ENCODE assay signal across 10 mouse cellular contexts in genomic region chr13:56634139-56634615, GRCm38 (mm10). TPM values are rescaled to one million over a fixed set of nuclear protein-coding genes. Genes with fewer than 3 reads are reported as not detected.
A peak's percentile ranks its signal among the peaks of the same experiment; 100 is the strongest.
DNase-seq lines count a peak whose midpoint lies in the region; ATAC-seq and TF ChIP-seq lines count a peak whose summit lies in the region.
"Had no signal": no experiment of that assay in that cellular context is flagged by ENCODE, and none has a peak within 500 bp of the region (broad histone marks: within the 10 kb centered on the region; RNA-seq: fewer than 3 reads in every experiment).

No protein-coding gene starts in this region.

- peaks cover 46% of the 10 kb centered on the region for H3K4me1 ChIP-seq in heart, embryonic 13.5 days
- H3K4me1 ChIP-seq in bone marrow macrophage, adult 2 months (ENCODE audit: control insufficient read depth, insufficient read depth, low read length): peaks cover 33% of the 10 kb centered on the region
- peaks cover 17% of the 10 kb centered on the region for H3K4me1 ChIP-seq in embryonic facial prominence, embryonic 15.5 days
- peaks cover 22% of the 10 kb centered on the region for H3K4me1 ChIP-seq in limb, embryonic 15.5 days
- H3K4me1 ChIP-seq in midbrain, embryonic 14.5 days (ENCODE audit: control insufficient read depth, insufficient read depth, low read length): no peaks in the 10 kb centered on the region

- no peak for ATAC-seq in heart, embryonic 13.5 days (ENCODE audit: extremely low read depth, insufficient number of reproducible peaks, low FRiP score, low TSS enrichment)
- ATAC-seq in embryonic facial prominence, embryonic 15.5 days (ENCODE audit: insufficient number of reproducible peaks, low FRiP score, low TSS enrichment, low read depth): peak; percentile 60
- ATAC-seq in limb, embryonic 15.5 days (ENCODE audit: insufficient number of reproducible peaks, low FRiP score, low TSS enrichment, low read depth): no peak
- ATAC-seq in midbrain, embryonic 14.5 days (ENCODE audit: low FRiP score, low TSS enrichment): no peak

- H3K4me2 ChIP-seq in heart, embryonic 13.5 days: no peak overlapping the region
- H3K4me2 ChIP-seq in embryonic facial prominence, embryonic 15.5 days (replicated peaks): no peak overlapping the region
- no peak overlapping the region for H3K4me2 ChIP-seq in limb, embryonic 15.5 days
- H3K4me2 ChIP-seq in midbrain, embryonic 14.5 days (ENCODE audit: low read length): no peak overlapping the region
- H3K4me2 ChIP-seq: neural tube, embryonic 12.5 days had no signal

- TF ChIP-seq CTCF in bone marrow macrophage, adult 2 months (IDR thresholded peaks at IDR 0.05; ENCODE audit: low read depth, low read length): no peak

- peaks cover 54% of the 10 kb centered on the region for H3K36me3 ChIP-seq in heart, embryonic 13.5 days
- peaks cover 12% of the 10 kb centered on the region for H3K36me3 ChIP-seq in embryonic facial prominence, embryonic 15.5 days
- peaks cover 40% of the 10 kb centered on the region for H3K36me3 ChIP-seq in limb, embryonic 15.5 days
- no peaks in the 10 kb centered on the region for H3K36me3 ChIP-seq in midbrain, embryonic 14.5 days (ENCODE audit: control insufficient read depth, insufficient read depth, low read length)
- H3K36me3 ChIP-seq: neural tube, embryonic 12.5 days had no signal

- H3K4me3 ChIP-seq in heart, embryonic 13.5 days: no peak overlapping the region
- H3K4me3 ChIP-seq in bone marrow macrophage, adult 2 months (ENCODE audit: insufficient read depth, low read length): no peak overlapping the region
- no peak overlapping the region for H3K4me3 ChIP-seq in embryonic facial prominence, embryonic 15.5 days (replicated peaks)
- H3K4me3 ChIP-seq in limb, embryonic 15.5 days: no peak overlapping the region
- H3K4me3 ChIP-seq in midbrain, embryonic 14.5 days (replicated peaks; ENCODE audit: low read depth, low read length): no peak overlapping the region
- H3K4me3 ChIP-seq: neural tube, embryonic 12.5 days had no signal

- DNase-seq in heart, postnatal 36 days: no peak
- no peak for DNase-seq in cerebellum, postnatal 25 days
- no peak for DNase-seq in urinary bladder, adult 2 months (ENCODE audit: low spot score)
- DNase-seq in midbrain, embryonic 14.5 days: no peak
- DNase-seq: cerebellum, adult 9-10 months had no signal

- H3K27me3 ChIP-seq in heart, embryonic 13.5 days (replicated peaks): no peaks in the 10 kb centered on the region
- no peaks in the 10 kb centered on the region for H3K27me3 ChIP-seq in embryonic facial prominence, embryonic 15.5 days
- no peaks in the 10 kb centered on the region for H3K27me3 ChIP-seq in limb, embryonic 15.5 days
- no peaks in the 10 kb centered on the region for H3K27me3 ChIP-seq in midbrain, embryonic 14.5 days (ENCODE audit: control insufficient read depth, insufficient read depth, low read length)
- H3K27me3 ChIP-seq: neural tube, embryonic 12.5 days had no signal

- intact Hi-C loops in heart, postnatal 36 days (cut with DNase I): loop anchor here (2.0 kb wide), 1 partner anchor 21 kb away; no protein-coding TSS in a partner anchor

- H3K9ac ChIP-seq in heart, embryonic 13.5 days: peak overlapping the region; percentile 26; the same call in 1 of the 2 replicates
- no peak overlapping the region for H3K9ac ChIP-seq in embryonic facial prominence, embryonic 15.5 days
- no peak overlapping the region for H3K9ac ChIP-seq in limb, embryonic 15.5 days
- no peak overlapping the region for H3K9ac ChIP-seq in midbrain, embryonic 14.5 days (replicated peaks; ENCODE audit: low read length)
- H3K9ac ChIP-seq: neural tube, embryonic 12.5 days had no signal

- no peaks in the 10 kb centered on the region for H3K9me3 ChIP-seq in heart, embryonic 13.5 days
- no peaks in the 10 kb centered on the region for H3K9me3 ChIP-seq in embryonic facial prominence, embryonic 15.5 days (replicated peaks)
- no peaks in the 10 kb centered on the region for H3K9me3 ChIP-seq in limb, embryonic 15.5 days
- H3K9me3 ChIP-seq in midbrain, embryonic 14.5 days (ENCODE audit: control insufficient read depth, low read length): no peaks in the 10 kb centered on the region
- H3K9me3 ChIP-seq: neural tube, embryonic 12.5 days had no signal

- H3K27ac ChIP-seq in heart, embryonic 13.5 days (replicated peaks): peak overlapping the region; percentile 88
- peak overlapping the region; percentile 38 for H3K27ac ChIP-seq in bone marrow macrophage, adult 2 months (ENCODE audit: insufficient read depth, low read depth, low read length)
- peak overlapping the region; percentile 53 for H3K27ac ChIP-seq in embryonic facial prominence, embryonic 15.5 days (replicated peaks)
- H3K27ac ChIP-seq in limb, embryonic 15.5 days: peak overlapping the region; percentile 82
- H3K27ac ChIP-seq in midbrain, embryonic 14.5 days (replicated peaks; ENCODE audit: low read depth, low read length): no peak overlapping the region
- H3K27ac ChIP-seq: neural tube, embryonic 12.5 days had no signal

- TF ChIP-seq POLR2A in bone marrow macrophage, adult 2 months (IDR thresholded peaks at IDR 0.05; ENCODE audit: borderline replicate concordance, low read depth, low read length): no peak

- 18% methylated on average over 7 of the region's 7 CpGs for WGBS in heart, embryonic 13.5 days
- WGBS in embryonic facial prominence, embryonic 15.5 days: 11% methylated on average over 7 of the region's 7 CpGs
- WGBS in limb, embryonic 15.5 days: 11% methylated on average over 7 of the region's 7 CpGs
- 34% methylated on average over 7 of the region's 7 CpGs for WGBS in midbrain, embryonic 14.5 days

RNA-seq across cellular contexts. Expression of gene Tgfbi, which starts 24.9 kb away (rescaled TPM):
- 59.4 and 64.5 TPM in 2 replicates for polyA plus RNA-seq in heart, embryonic 13.5 days (2015; fragmentation: Nextera tagmentation; extraction: Ambion mirVana)
- total RNA-seq in heart, postnatal 36 days (2021): 10 to 100 TPM; 21.1 to 25.9 TPM
- 386 and 398 TPM in 2 replicates for polyA plus RNA-seq in bone marrow macrophage, adult 2 months (2012; ENCODE audit: insufficient read depth, insufficient read length, missing spikeins)
- polyA plus RNA-seq in embryonic facial prominence, embryonic 15.5 days (2015; fragmentation: Nextera tagmentation; extraction: Ambion mirVana): 64.4 and 68.3 TPM in 2 replicates
- polyA plus RNA-seq in limb, embryonic 15.5 days (2015; fragmentation: Nextera tagmentation; extraction: Ambion mirVana): 105 and 121 TPM in 2 replicates
- polyA plus RNA-seq in urinary bladder, adult 2 months (2012; rRNA removed): 151 and 155 TPM in 2 replicates
- polyA plus RNA-seq in midbrain, embryonic 14.5 days (2014; fragmentation: Nextera tagmentation; extraction: Ambion mirVana): 0.63 and 2.7 TPM in 2 replicates

Comparison
In these comparisons a context has a peak if more than half of its experiments do, and no peak if none do; other contexts are left out.
1. RNA of gene Tgfbi, which starts 24.9 kb away (polyA plus RNA-seq): 386 to 398 TPM in bone marrow macrophage, adult 2 months, 151 to 155 TPM in urinary bladder, adult 2 months, 105 to 121 TPM in limb, embryonic 15.5 days, 64.4 to 68.3 TPM in embryonic facial prominence, embryonic 15.5 days and 59.4 to 64.5 TPM in heart, embryonic 13.5 days; 0.63 to 2.7 TPM in midbrain, embryonic 14.5 days; every median in the first group is over 10 times any median in the second.